ENCODE assay signal across 8 mouse cellular contexts in genomic region chr9:77469791-77470607, GRCm38 (mm10).
DNase-seq lines count a peak whose midpoint lies in the region; ATAC-seq lines count a peak whose summit lies in the region.

No protein-coding gene starts in this region.

- intact Hi-C loops in left cerebral cortex, postnatal 25 days (cut with DNase I) = loop anchor here (10.0 kb wide), 1 partner anchor 285 kb away; the partner anchor contains the start of gene Gclc

- no peak overlapping the region for H3K4me2 ChIP-seq in midbrain, embryonic 13.5 days (replicated peaks)
- no peak overlapping the region for H3K4me2 ChIP-seq in midbrain, embryonic 14.5 days (ENCODE audit: low read length)
- peak overlapping the region; percentile 33 for H3K4me2 ChIP-seq in forebrain, embryonic 13.5 days

- WGBS in midbrain, embryonic 13.5 days = 64% methylated on average over 20 of the region's 20 CpGs
- WGBS in midbrain, embryonic 14.5 days = 68% methylated on average over 20 of the region's 20 CpGs
- WGBS in forebrain, embryonic 13.5 days = 54% methylated on average over 20 of the region's 20 CpGs

- peaks cover 11% of the 10 kb centered on the region; the same call in 1 of the 2 replicates for H3K4me1 ChIP-seq in midbrain, embryonic 13.5 days (replicated peaks)
- H3K4me1 ChIP-seq in midbrain, embryonic 14.5 days (ENCODE audit: control insufficient read depth, insufficient read depth, low read length) = no peaks in the 10 kb centered on the region
- peaks cover 28% of the 10 kb centered on the region for H3K4me1 ChIP-seq in forebrain, embryonic 13.5 days

- DNase-seq in midbrain, embryonic 14.5 days = no peak
- peak; percentile 45 for DNase-seq in kidney, adult 18-20 months
- peak; percentile 63 to 91 for DNase-seq in left cerebral cortex, postnatal 25 days (ENCODE audit: low spot score in 2 of 2)
- DNase-seq in right cerebral cortex, adult 2 months (ENCODE audit: low spot score in 2 of 2) = peak; percentile 70 to 81
- no peak for DNase-seq in cerebellum, adult 18-20 months
- DNase-seq in adipocyte (ENCODE audit: low spot score) = no peak

- no peaks in the 10 kb centered on the region; the same call in 1 of the 2 replicates for H3K36me3 ChIP-seq in midbrain, embryonic 13.5 days
- no peaks in the 10 kb centered on the region for H3K36me3 ChIP-seq in midbrain, embryonic 14.5 days (ENCODE audit: control insufficient read depth, insufficient read depth, low read length)
- peaks cover 9% of the 10 kb centered on the region; the same call in 1 of the 2 replicates for H3K36me3 ChIP-seq in forebrain, embryonic 13.5 days (ENCODE audit: poor library complexity, severe bottlenecking)

- ATAC-seq in midbrain, embryonic 13.5 days = peak; percentile 82
- no peak for ATAC-seq in midbrain, embryonic 14.5 days (ENCODE audit: low FRiP score, low TSS enrichment)
- ATAC-seq in forebrain, embryonic 13.5 days = peak; percentile 90

- H3K27ac ChIP-seq in midbrain, embryonic 13.5 days = no peak overlapping the region
- no peak overlapping the region for H3K27ac ChIP-seq in midbrain, embryonic 14.5 days (replicated peaks; ENCODE audit: low read depth, low read length)
- no peak overlapping the region for H3K27ac ChIP-seq in forebrain, embryonic 13.5 days

- H3K27me3 ChIP-seq in midbrain, embryonic 13.5 days = no peaks in the 10 kb centered on the region
- no peaks in the 10 kb centered on the region for H3K27me3 ChIP-seq in midbrain, embryonic 14.5 days (ENCODE audit: control insufficient read depth, insufficient read depth, low read length)
- no peaks in the 10 kb centered on the region for H3K27me3 ChIP-seq in forebrain, embryonic 13.5 days

- no peak overlapping the region for H3K4me3 ChIP-seq in midbrain, embryonic 13.5 days (replicated peaks)
- no peak overlapping the region for H3K4me3 ChIP-seq in midbrain, embryonic 14.5 days (replicated peaks; ENCODE audit: low read depth, low read length)
- H3K4me3 ChIP-seq in forebrain, embryonic 13.5 days = no peak overlapping the region

- no peaks in the 10 kb centered on the region for H3K9me3 ChIP-seq in midbrain, embryonic 13.5 days
- no peaks in the 10 kb centered on the region for H3K9me3 ChIP-seq in midbrain, embryonic 14.5 days (ENCODE audit: control insufficient read depth, low read length)
- H3K9me3 ChIP-seq in forebrain, embryonic 13.5 days (replicated peaks) = no peaks in the 10 kb centered on the region

- no peak overlapping the region for H3K9ac ChIP-seq in midbrain, embryonic 13.5 days (replicated peaks)
- H3K9ac ChIP-seq in midbrain, embryonic 14.5 days (replicated peaks; ENCODE audit: low read length) = no peak overlapping the region
- no peak overlapping the region for H3K9ac ChIP-seq in forebrain, embryonic 13.5 days

Comparison
In these comparisons a context has a peak if more than half of its experiments do, and no peak if none do; other contexts are left out.
1. DNase-seq: peak in kidney, adult 18-20 months (single experiment), left cerebral cortex, postnatal 25 days (2 of 2) and right cerebral cortex, adult 2 months (2 of 2); none in midbrain, embryonic 14.5 days (single experiment), cerebellum, adult 18-20 months (0 of 2) and adipocyte (single experiment).